Mouse (Mus musculus) thymus, adult 2 months (tissue): ENCODE measurements around the gene Fam83b. TPM values are rescaled to one million over a fixed set of nuclear protein-coding genes. Genes with fewer than 3 reads are reported as not detected.

ENCODE experiments used
- DNase-seq: peaks from one replicate; pipeline ENCODE4 v3.0.0; 2021
- H3K27ac ChIP-seq: fragments of 200-500 bp; 2 replicates; pipeline ENCODE4 v1.5.1; 2012; ENCODE audit warnings: low read length, control low read depth; ENCODE audit not compliant: control insufficient read depth, insufficient read depth
- H3K27me3 ChIP-seq: fragments of 200-500 bp; 2 replicates; pipeline ENCODE4 v1.6.1; 2012; ENCODE audit warnings: mild to moderate bottlenecking, low read length, moderate library complexity, mixed read lengths; ENCODE audit not compliant: control insufficient read depth, insufficient read depth
- H3K36me3 ChIP-seq: fragments of 200-500 bp; 2 replicates; pipeline ENCODE4 v1.6.1; 2012; ENCODE audit warnings: mild to moderate bottlenecking, low read length, moderate library complexity; ENCODE audit not compliant: control insufficient read depth, insufficient read depth
- H3K4me1 ChIP-seq: fragments of 200-500 bp; replicated peaks from 2 replicates; pipeline ENCODE4 v1.6.1; 2012; ENCODE audit warnings: low read length; ENCODE audit not compliant: control insufficient read depth, insufficient read depth
- H3K4me3 ChIP-seq: fragments of 200-500 bp; 2 replicates; pipeline ENCODE4 v1.5.1; 2012; ENCODE audit warnings: mild to moderate bottlenecking, low read length, control low read depth, moderate library complexity; ENCODE audit not compliant: control insufficient read depth, insufficient read depth
- CTCF ChIP-seq: fragments of 200-500 bp; IDR thresholded peaks from 2 replicates; pipeline ENCODE4 v1.5.1; 2012; ENCODE audit warnings: mild to moderate bottlenecking, control low read depth, low read length, moderate library complexity, borderline replicate concordance; ENCODE audit not compliant: control insufficient read depth, poor library complexity, insufficient read depth; ENCODE audit errors: extremely low read depth
- POLR2A ChIP-seq: fragments of 200-500 bp; IDR thresholded peaks from 2 replicates; pipeline ENCODE4 v1.6.1; 2012; ENCODE audit warnings: mild to moderate bottlenecking, low read length, control low read depth, moderate library complexity; ENCODE audit not compliant: control insufficient read depth, poor library complexity, insufficient read depth; ENCODE audit errors: extremely low read depth
- WGBS: fragments of 180-500 bp; shearing (Covaris S2); methylation state at CpG from one replicate; pipeline ENCODE4 v1.1.7; 2018; 5-methylcytosine and 5-hydroxymethylcytosine counted together
- polyA plus RNA-seq: library from polyadenylated mRNA; depleted of rRNA; stranded (reverse); fragments of >200 nt; gene quantifications from 2 replicates; pipeline ENCODE4 v1.2.3, GENCODE M21; 2012; rRNA removed

The Fam83b gene
- 0.18 and 0.20 TPM in 2 replicates for polyA plus RNA-seq

DNA sequence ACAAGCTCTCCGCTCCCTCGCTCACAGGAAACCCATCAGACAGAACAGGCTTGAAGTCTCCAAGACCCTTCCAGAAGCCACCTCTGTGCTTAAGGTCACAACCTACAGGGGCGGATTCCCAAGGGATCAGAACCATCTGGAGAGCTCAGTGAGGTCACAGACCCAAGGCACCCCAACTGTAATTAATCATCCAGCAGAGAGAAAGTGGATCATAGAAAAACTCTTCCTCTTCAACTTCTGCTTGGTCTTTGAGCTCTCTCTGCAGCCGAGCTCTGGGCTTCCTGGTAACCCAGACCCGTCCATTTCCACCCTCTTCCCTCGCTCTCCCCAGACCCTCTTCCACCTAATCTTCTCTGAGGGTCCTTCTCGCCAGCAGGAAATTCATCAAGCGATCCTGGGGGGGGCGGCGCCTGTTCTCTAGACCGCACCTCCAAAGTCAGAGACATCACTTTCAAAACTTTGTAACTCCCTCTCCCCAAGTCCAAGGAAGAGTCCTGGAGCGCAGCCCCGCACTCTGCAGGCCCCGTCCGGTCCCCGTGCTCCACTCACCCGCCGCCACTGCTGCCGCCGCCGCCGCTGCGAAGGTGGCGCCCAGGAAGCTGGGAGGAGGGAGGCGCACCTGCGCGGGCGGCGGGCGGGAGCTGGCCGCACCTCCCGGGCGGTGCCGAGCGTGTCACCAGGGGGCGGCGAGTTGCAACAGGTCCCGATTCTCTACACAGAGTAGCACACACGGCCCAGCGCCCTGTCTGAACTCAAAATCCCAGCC, at the start of gene Fam83b:
Gene Fam83b (minus strand): TSS at position 602 of the 766 bp plus-strand sequence.
- 5% methylated on average over 40 of the region's 40 CpGs for WGBS
- no peaks in the 10 kb centered on the region for H3K36me3 ChIP-seq
- DNase-seq = peak; percentile 13
- no peaks in the 10 kb centered on the region for H3K4me1 ChIP-seq
- no peaks in the 10 kb centered on the region for H3K27me3 ChIP-seq
- peak within 1 kb of the TSS; percentile 11; the same call in 1 of the 2 replicates for H3K4me3 ChIP-seq
- H3K27ac ChIP-seq = no peak within 1 kb of the TSS
- no peak for TF ChIP-seq CTCF
- TF ChIP-seq POLR2A = no peak

DNA sequence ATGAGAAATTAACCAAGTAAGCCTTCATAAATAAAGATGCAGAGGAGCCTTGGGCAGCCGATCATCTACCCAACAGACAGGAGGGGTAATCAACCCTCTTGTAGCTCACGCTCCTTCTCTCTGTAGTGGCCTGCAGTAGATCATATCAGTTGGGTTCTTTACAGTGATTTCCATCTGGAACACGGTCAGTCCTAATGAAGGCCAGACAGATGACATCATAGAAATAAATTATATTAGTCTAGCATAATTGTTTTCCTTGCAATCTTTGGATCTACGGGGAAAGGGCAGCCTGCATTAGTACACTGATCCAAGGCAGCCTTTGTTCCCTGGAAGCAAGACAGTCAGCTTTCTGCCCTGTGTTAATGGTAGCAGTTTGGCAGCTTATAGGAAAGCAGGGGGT, 47.2 kb upstream of the Fam83b start:
- Histone ChIP-seq H3K4me3 (no peak overlapping the region), H3K27ac (no peak overlapping the region), H3K27me3 (no peaks in the 10 kb centered on the region), H3K4me1 (no peaks in the 10 kb centered on the region), H3K36me3 (no peaks in the 10 kb centered on the region)
- TF ChIP-seq CTCF = no peak
- no peak for TF ChIP-seq POLR2A
- DNase-seq = no peak
- 92% methylated on average over 4 of the region's 4 CpGs for WGBS

DNA sequence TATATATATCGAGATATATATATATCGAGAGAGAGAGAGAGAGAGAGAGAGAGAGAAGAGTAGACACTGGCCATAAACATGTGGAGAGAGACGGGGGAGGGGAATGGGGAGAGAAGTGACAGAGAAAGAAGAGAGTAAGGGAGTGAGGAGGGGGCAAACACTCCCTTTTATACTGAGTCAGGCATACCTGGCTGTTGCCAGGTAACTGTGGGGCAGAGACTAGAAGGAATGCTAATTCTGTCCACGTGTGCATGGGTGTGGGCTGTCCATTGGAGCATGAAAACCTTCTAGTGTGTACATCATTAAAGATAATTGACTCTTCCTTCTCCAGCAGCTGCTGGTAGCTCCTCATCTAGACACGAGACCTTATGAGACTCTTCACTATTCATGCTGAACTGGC, 36.8 kb upstream of the Fam83b start:
- DNase-seq = no peak
- Histone ChIP-seq H3K36me3 (no peaks in the 10 kb centered on the region), H3K27ac (no peak overlapping the region), H3K4me3 (no peak overlapping the region), H3K4me1 (no peaks in the 10 kb centered on the region), H3K27me3 (no peaks in the 10 kb centered on the region)
- WGBS = 82% methylated on average over 5 of the region's 5 CpGs
- TF ChIP-seq POLR2A (no peak), CTCF (no peak)

DNA sequence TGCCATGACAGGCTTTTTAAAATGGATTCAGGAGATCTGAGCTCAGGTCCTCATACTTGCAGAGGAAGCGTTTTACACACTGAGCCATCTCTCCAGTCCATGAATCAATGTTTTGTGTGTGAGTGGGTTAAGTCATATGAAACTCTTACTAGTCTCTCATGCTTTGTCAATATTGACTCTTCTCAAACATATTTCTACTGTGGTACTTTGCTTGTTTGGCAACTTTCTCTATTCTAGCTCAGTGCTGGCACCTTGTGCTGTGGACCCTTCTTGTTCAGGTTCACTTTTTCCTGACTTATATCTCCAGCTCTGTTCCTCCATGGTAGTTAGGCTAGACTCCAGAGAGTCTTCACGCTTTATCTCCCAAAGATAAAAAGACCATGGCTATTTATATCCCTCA, 36.0 kb upstream of the Fam83b start:
- TF ChIP-seq CTCF (no peak), POLR2A (no peak)
- no peaks in the 10 kb centered on the region for H3K27me3 ChIP-seq
- no peak for DNase-seq
- H3K27ac ChIP-seq = no peak overlapping the region
- no peaks in the 10 kb centered on the region for H3K4me1 ChIP-seq
- WGBS = 97% methylated on average over 2 of the region's 2 CpGs
- H3K4me3 ChIP-seq = no peak overlapping the region
- no peaks in the 10 kb centered on the region for H3K36me3 ChIP-seq

DNA sequence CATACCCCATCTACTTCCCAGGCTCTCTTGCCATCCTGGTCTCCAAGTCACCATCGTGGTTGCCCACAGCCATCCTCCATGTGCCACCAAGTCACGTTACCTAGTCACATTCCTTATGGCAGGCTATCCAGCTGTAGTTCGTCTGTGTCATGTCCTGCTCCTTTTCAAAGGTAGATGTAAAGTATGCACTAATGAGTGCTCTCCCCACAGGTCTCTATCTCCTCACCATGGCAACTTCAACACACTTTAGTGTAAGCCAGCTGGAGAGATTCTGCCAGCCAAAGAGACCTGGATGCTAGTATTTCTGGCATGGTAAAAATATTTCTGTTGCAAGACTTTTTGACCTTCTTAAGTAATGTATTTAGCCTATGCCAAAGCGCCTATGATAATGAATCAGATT, 30.5 kb upstream of the Fam83b start:
- H3K27ac ChIP-seq = no peak overlapping the region
- DNase-seq = no peak
- WGBS = 87% methylated on average over 4 of the region's 4 CpGs
- H3K4me1 ChIP-seq = no peaks in the 10 kb centered on the region
- no peaks in the 10 kb centered on the region for H3K27me3 ChIP-seq
- TF ChIP-seq POLR2A (no peak), CTCF (no peak)
- H3K36me3 ChIP-seq = no peaks in the 10 kb centered on the region
- no peak overlapping the region for H3K4me3 ChIP-seq

DNA sequence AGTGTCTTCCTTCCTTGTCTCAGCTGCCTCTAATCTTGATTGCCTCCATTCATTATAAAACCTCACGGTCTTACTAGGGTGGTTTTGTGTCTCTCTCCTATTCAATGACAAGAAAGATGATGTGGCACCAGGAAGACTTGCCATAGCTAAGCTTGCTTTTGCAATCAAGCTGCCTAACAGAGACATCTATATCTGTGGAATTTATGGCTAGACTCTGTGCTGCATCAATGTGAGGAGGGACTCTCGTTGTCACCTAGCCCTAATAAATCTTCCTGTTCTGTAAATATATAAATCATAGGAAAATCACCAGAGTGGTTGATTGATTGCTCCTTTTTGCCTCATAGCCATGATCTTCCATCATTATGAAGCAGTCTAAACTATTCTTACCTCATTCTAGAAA, 26.9 kb upstream of the Fam83b start:
- H3K4me3 ChIP-seq = no peak overlapping the region
- 77% methylated on average over 2 of the region's 2 CpGs for WGBS
- no peaks in the 10 kb centered on the region for H3K36me3 ChIP-seq
- no peak for DNase-seq
- no peaks in the 10 kb centered on the region for H3K27me3 ChIP-seq
- no peak overlapping the region for H3K27ac ChIP-seq
- TF ChIP-seq POLR2A (no peak), CTCF (no peak)
- H3K4me1 ChIP-seq = no peaks in the 10 kb centered on the region
